Mouse (Mus musculus): ENCODE measurements around the gene Iqschfp. TPM values are rescaled to one million over a fixed set of nuclear protein-coding genes. Genes with fewer than 3 reads are reported as not detected.

Gene Iqschfp
- total and polyA plus RNA-seq, 2 experiments from 2014 or later, result 2.7 to 5.6 TPM

GRCm38 (mm10) chr3:68650251-68650650, 758.2 kb downstream of the Iqschfp start:
- no peak for ATAC-seq
- TF ChIP-seq CTCF (IDR thresholded peaks at IDR 0.05; ENCODE audit: low read depth), result no peak

DNA sequence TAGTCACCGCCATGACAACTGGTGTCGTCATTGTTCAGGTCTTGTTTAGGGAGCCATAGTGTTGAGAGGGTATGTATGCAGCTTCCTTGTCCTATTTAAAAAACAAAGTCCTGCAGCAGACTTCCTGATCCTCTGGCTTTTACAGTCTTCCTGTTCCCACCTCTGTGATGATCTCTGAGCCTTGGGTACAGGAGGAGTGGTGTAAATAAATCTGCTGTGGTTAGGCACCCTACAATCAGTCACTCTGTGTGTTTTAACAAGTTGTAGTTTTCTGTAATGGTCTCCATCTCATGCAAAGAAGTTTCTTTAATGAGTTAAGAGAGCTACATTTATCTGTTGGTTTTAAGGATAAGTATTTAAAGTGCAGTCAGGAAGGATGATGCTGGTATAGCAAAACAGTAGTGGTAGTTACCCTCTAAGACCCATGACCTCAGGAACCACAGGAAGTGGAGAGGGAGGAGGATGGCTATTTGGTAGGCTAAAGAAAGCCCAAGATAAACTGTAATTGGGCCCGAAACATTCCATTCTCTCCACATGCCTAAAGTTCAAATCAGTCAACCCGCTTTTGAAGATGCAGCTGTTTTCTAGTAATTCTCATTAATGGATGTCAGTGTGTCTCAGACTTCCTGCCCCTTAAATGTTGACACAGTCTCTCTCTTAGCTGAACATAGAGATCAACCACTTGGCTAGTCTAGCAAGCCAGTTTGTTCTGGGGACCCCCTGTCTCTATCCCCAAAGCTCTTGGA, 764.7 kb downstream of the Iqschfp start:
- 89% methylated on average over 4 of the region's 4 CpGs for WGBS
- ATAC-seq, result no peak
- Histone ChIP-seq H3K4me2 (ENCODE audit: low read depth, low read length) (no peak overlapping the region), H3K36me3 (ENCODE audit: insufficient read depth, low read length) (no peaks in the 10 kb centered on the region), H3K27ac (no peak overlapping the region), H3K27me3 (ENCODE audit: insufficient read depth, low read length) (no peaks in the 10 kb centered on the region), H3K9ac (replicated peaks; ENCODE audit: low read length) (no peak overlapping the region), H3K4me3 (ENCODE audit: low read length) (no peak overlapping the region), H3K9me3 (ENCODE audit: low read length) (no peaks in the 10 kb centered on the region), H3K4me1 (ENCODE audit: insufficient read depth, low read length) (no peaks in the 10 kb centered on the region)
- TF ChIP-seq CTCF (IDR thresholded peaks at IDR 0.05; ENCODE audit: low read depth), result no peak
- DNase-seq (ENCODE audit: low spot score), result no peak

More at GRCm38 (mm10) chr3:68650251-68650650, 758.2 kb downstream of the Iqschfp start:
- Histone ChIP-seq H3K9me3 (ENCODE audit: low read length) (no peaks in the 10 kb centered on the region), H3K9ac (replicated peaks; ENCODE audit: low read length) (no peak overlapping the region), H3K27me3 (ENCODE audit: insufficient read depth, low read length) (no peaks in the 10 kb centered on the region), H3K27ac (no peak overlapping the region), H3K4me3 (ENCODE audit: low read length) (no peak overlapping the region), H3K36me3 (ENCODE audit: insufficient read depth, low read length) (no peaks in the 10 kb centered on the region), H3K4me2 (ENCODE audit: low read depth, low read length) (no peak overlapping the region), H3K4me1 (ENCODE audit: insufficient read depth, low read length) (no peaks in the 10 kb centered on the region)
- 92% methylated on average over 3 of the region's 3 CpGs for WGBS
- DNase-seq (ENCODE audit: low spot score), result no peak

- H3K27ac ChIP-seq, result no peak overlapping the region
- ATAC-seq (no peak), DNase-seq (ENCODE audit: low spot score) (no peak)
- no peak for TF ChIP-seq CTCF (IDR thresholded peaks at IDR 0.05; ENCODE audit: low read depth)
- H3K27me3 ChIP-seq (ENCODE audit: insufficient read depth, low read length), result no peaks in the 10 kb centered on the region
- H3K4me3 ChIP-seq (ENCODE audit: low read length), result no peak overlapping the region
- H3K4me2 ChIP-seq (ENCODE audit: low read depth, low read length), result no peak overlapping the region
- no peaks in the 10 kb centered on the region for H3K36me3 ChIP-seq (ENCODE audit: insufficient read depth, low read length)
- H3K9ac ChIP-seq (replicated peaks; ENCODE audit: low read length), result no peak overlapping the region
- no peaks in the 10 kb centered on the region for H3K4me1 ChIP-seq (ENCODE audit: insufficient read depth, low read length)
- H3K9me3 ChIP-seq (ENCODE audit: low read length), result no peaks in the 10 kb centered on the region
- WGBS, result 46% methylated on average over 9 of the region's 9 CpGs
These were observed 765.7 kb downstream of the Iqschfp start for GRCm38 (mm10) chr3:68657589-68658245.

GRCm38 (mm10) chr3:68659996-68660395, 768.0 kb downstream of the Iqschfp start:
- Histone ChIP-seq H3K27me3 (ENCODE audit: insufficient read depth, low read length) (no peaks in the 10 kb centered on the region), H3K4me1 (ENCODE audit: insufficient read depth, low read length) (no peaks in the 10 kb centered on the region), H3K9ac (replicated peaks; ENCODE audit: low read length) (no peak overlapping the region), H3K27ac (no peak overlapping the region), H3K4me2 (ENCODE audit: low read depth, low read length) (no peak overlapping the region), H3K36me3 (ENCODE audit: insufficient read depth, low read length) (no peaks in the 10 kb centered on the region), H3K9me3 (ENCODE audit: low read length) (no peaks in the 10 kb centered on the region), H3K4me3 (ENCODE audit: low read length) (no peak overlapping the region)
- 94% methylated on average over 6 of the region's 6 CpGs for WGBS
- TF ChIP-seq CTCF (IDR thresholded peaks at IDR 0.05; ENCODE audit: low read depth), result no peak
- no peak for DNase-seq (ENCODE audit: low spot score)
- ATAC-seq, result no peak

DNA sequence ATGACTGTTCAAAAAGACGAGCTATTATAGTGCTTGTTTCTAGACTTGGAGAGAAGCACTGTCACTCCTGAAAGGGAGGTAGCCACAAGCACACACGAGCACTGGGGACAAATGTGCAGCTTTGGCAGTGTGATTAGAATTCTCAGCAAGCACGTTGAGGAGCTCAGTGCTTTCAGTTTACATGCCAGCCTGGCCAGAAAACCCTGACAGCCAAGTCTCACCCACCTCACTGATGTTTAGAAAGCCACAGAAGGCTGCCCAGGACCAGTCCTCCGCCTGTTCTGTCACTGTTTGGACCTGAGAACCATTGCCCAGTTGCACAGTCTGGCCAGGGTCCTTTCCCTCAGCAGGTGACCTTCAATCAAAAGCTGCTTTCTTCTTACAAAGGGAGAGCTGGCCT, 768.5 kb downstream of the Iqschfp start:
- DNase-seq (ENCODE audit: low spot score) (peak; percentile 45), ATAC-seq (peak; percentile 56; the same call in 1 of the 2 replicates)
- H3K27ac ChIP-seq, result no peak overlapping the region
- no peak for TF ChIP-seq CTCF (IDR thresholded peaks at IDR 0.05; ENCODE audit: low read depth)
- H3K4me3 ChIP-seq (ENCODE audit: low read length), result no peak overlapping the region
- no peaks in the 10 kb centered on the region for H3K27me3 ChIP-seq (ENCODE audit: insufficient read depth, low read length)
- WGBS, result 46% methylated on average over 4 of the region's 4 CpGs
- H3K4me1 ChIP-seq (ENCODE audit: insufficient read depth, low read length), result no peaks in the 10 kb centered on the region
- no peak overlapping the region for H3K9ac ChIP-seq (replicated peaks; ENCODE audit: low read length)
- H3K9me3 ChIP-seq (ENCODE audit: low read length), result no peaks in the 10 kb centered on the region
- H3K4me2 ChIP-seq (ENCODE audit: low read depth, low read length), result no peak overlapping the region
- H3K36me3 ChIP-seq (ENCODE audit: insufficient read depth, low read length), result no peaks in the 10 kb centered on the region

- H3K4me3 ChIP-seq (ENCODE audit: low read length), result no peak overlapping the region
- ATAC-seq (no peak), DNase-seq (ENCODE audit: low spot score) (no peak)
- WGBS, result 78% methylated on average over 5 of the region's 5 CpGs
- no peak overlapping the region for H3K27ac ChIP-seq
- no peak overlapping the region for H3K9ac ChIP-seq (replicated peaks; ENCODE audit: low read length)
- no peaks in the 10 kb centered on the region for H3K9me3 ChIP-seq (ENCODE audit: low read length)
- H3K4me2 ChIP-seq (ENCODE audit: low read depth, low read length), result no peak overlapping the region
- no peaks in the 10 kb centered on the region for H3K4me1 ChIP-seq (ENCODE audit: insufficient read depth, low read length)
- no peaks in the 10 kb centered on the region for H3K36me3 ChIP-seq (ENCODE audit: insufficient read depth, low read length)
- TF ChIP-seq CTCF (IDR thresholded peaks at IDR 0.05; ENCODE audit: low read depth), result no peak
- no peaks in the 10 kb centered on the region for H3K27me3 ChIP-seq (ENCODE audit: insufficient read depth, low read length)
These were observed 770.4 kb downstream of the Iqschfp start for GRCm38 (mm10) chr3:68662386-68662785.

DNA sequence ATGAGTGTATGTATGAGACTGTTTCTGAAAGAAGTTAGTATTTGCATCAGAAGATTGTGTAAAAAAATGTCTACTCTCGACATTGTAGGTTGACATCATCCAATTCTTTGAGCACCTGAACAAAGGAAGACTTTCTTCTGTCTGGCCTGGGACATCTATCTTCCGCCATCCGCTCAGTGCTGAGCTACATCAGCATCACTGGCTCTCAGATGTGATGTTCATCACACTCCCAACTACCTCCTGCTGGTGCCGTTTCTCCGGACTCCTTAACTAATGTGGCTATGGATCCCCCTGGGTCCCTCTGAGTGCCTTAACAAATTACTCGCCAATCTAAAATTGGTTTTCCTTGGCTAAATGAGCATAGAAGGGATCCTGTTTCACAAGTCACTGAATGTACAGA, 772.3 kb downstream of the Iqschfp start:
- no peaks in the 10 kb centered on the region for H3K4me1 ChIP-seq (ENCODE audit: insufficient read depth, low read length)
- WGBS, result 53% methylated on average over 6 of the region's 6 CpGs
- TF ChIP-seq CTCF (IDR thresholded peaks at IDR 0.05; ENCODE audit: low read depth), result no peak
- H3K9me3 ChIP-seq (ENCODE audit: low read length), result no peaks in the 10 kb centered on the region
- no peaks in the 10 kb centered on the region for H3K36me3 ChIP-seq (ENCODE audit: insufficient read depth, low read length)
- H3K4me2 ChIP-seq (ENCODE audit: low read depth, low read length), result no peak overlapping the region
- H3K27ac ChIP-seq, result no peak overlapping the region
- no peaks in the 10 kb centered on the region for H3K27me3 ChIP-seq (ENCODE audit: insufficient read depth, low read length)
- DNase-seq (ENCODE audit: low spot score), result peak; percentile 15
- H3K9ac ChIP-seq (replicated peaks; ENCODE audit: low read length), result no peak overlapping the region
- H3K4me3 ChIP-seq (ENCODE audit: low read length), result no peak overlapping the region
- no peak for ATAC-seq
